Mouse (Mus musculus) T-cell, adult 2 months (primary cell): ENCODE results near the gene Rabgap1l.
A peak's percentile ranks its signal among the peaks of the same experiment; 100 is the strongest.

Source experiments
- DNase-seq: peaks from one replicate; pipeline ENCODE4 v3.0.0; 2022; ENCODE audit warnings: low spot score

The Rabgap1l gene

DNA sequence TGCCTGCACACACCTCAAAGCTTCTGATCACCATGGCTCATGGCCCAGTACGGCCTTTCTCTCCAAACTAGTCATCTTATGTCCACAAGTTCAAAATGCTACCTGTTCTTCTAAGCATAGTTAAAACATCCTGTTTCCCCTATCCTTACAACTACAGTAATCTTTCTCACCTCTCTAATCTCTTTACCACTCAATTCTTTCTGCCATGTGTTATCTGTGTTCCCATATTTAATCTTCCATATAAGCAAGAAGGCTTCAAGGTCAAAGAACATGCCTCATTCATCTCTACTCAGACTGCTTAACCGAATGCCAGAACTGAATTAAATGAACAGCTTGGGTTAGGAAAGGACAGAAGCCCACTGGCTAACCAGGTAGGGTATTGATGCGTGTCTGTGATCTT lies 5.8 kb downstream of the Rabgap1l start:
- no peak for DNase-seq

DNA sequence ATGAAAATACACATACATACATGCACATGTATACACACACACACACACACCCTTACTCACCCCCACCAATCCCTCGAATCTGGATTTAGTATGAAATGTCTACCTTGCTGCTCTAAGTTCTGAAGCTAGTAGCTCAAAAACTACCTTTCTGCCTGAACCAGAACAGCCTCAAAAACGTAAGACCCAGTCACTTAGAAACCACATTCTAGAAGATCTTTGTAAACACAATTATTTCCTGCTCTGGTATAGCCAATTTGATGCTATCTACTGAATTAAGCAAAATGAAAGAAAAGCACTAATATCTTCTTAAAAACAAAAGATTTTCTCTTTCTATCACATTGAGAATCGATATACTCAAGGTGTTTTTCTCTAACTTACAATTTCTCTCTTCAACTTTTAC lies 6.4 kb downstream of the Rabgap1l start:
- DNase-seq, result no peak

DNA sequence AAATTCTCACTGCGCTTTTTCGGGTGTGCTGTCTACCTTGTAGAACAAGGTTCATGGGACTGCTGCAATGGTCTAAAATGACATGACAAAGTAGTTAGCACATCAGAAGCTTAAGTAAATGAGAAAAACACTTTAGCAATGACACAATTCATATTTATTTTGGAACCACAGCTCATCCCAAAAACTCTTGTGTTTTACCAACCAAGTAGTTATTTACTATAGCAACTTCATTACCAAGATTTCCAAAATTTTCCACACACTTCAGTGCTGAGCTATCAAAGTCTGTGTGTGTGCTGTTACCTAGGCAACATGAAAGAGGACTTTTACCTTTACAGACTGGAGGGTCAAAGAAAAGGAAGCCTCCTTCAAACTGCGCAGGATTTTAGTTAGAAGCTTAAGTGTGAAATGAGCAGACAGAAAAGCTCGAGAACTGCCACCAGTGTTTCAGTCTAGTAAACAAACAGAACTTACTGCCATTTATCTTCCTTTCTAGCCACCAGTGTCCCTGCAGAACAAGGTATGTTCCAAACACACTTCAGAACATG lies 7.3 kb downstream of the Rabgap1l start:
- DNase-seq, result no peak

DNA sequence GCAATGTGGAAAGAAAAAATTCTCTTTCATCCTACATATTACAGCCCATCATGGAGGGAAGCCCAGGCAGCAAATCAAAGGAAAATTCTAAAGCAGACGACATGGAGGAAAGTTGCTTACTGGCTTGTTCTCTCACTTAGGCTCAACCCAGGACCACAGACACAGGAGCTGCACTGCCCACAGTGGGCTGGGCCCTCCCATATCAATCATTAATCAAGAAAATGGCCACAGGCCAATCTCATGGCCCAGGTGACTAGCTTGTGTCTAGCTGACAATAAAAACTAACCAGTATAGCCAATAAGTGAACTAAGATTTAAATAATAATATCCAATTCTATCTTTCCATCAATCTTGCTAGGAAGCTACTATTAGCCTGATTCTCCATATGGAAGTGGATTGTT lies 8.9 kb downstream of the Rabgap1l start:
- no peak for DNase-seq

DNA sequence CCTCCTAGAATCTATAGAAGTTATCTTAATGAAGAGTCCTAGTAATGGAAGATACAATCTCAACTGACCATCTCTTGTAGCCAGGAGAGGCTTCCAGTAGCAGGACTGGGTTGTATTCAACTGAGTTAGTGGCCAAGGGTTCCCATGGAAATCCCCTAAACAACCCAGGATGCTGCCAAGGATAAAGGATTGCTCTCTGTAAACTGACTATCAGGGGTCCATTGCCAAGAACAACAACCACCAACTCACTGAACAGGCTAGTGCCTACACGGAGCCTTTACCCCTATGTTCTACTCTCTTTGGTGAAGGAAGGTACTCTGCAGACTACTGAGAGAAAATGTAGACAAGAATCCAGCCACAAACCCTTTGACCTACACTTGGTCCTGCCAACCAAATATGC lies 18.8 kb downstream of the Rabgap1l start:
- no peak for DNase-seq

DNA sequence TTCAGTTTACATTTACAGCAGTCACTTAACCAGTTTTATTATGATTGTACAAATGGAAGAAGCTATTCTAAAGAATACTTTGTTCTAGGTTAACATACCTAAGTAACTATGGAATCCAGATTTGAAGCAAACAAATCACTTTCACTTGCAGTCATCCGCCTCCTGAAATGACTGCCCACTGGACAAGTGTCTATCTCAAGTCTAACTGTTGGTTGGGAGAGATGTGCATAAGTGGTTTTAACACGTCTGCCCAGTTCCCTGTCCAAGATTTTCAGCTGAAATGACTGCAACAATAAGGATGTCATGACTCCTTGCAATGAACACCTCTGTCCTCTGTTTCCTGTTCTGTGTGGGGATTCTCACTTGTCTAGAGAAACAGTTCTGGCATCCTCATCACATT lies 27.4 kb downstream of the Rabgap1l start:
- DNase-seq, result no peak

DNA sequence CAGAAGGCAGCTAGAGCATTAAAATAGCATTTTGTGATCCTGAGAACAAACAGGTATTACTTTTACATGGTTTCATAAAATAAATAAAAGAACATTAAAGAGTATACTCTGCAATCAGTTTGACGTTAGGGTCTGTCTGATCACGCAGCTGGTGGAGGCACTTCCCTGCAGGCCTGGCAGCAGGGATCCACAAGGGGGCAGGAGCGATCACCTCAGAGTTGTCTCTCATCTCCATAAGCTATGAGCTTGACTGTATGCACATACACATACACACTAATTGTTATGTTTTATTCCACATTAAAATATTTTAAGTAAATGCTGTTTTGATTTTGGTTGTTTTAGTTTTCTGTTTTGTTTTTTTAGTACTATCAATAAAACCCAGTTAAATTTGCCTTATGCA lies 34.8 kb downstream of the Rabgap1l start:
- DNase-seq, result peak; percentile 66

DNA sequence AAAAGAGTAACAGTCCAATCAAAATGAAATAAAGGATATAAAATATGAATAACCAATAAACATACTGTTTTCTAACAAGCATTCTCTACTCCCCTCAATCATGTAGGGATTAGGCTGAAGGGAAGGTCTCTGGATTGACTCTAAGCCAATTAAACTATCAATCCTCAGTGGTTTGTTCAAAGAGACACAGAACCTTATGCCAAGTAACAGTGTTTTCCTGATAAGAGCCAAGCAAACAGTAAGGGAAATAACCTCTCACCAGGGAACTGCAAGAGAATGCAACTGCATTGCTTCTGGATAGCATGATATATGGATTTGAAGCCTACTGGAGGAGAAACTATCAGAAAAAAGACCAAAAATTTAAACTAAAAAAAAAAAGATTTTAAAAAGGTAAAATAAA lies 37.7 kb downstream of the Rabgap1l start:
- no peak for DNase-seq

DNA sequence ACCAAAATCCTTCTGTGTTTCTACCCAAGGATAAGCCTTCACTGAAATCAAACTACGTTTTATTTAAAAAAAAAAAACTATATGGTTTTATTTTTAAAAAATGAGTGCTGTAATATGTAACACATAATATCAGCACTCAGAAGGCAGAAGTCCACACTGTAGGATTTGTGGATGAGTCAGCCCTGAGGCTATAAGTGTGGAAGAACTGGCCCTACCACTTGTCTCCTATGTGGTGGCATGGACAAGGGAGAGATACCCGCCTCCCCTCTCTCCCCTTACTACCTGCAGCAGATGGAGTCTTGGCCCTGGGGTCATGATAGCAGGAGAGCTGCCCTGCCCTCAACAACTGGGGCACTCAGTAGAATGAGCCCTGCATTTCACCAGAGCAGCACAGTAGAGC lies 42.4 kb downstream of the Rabgap1l start:
- no peak for DNase-seq

DNA sequence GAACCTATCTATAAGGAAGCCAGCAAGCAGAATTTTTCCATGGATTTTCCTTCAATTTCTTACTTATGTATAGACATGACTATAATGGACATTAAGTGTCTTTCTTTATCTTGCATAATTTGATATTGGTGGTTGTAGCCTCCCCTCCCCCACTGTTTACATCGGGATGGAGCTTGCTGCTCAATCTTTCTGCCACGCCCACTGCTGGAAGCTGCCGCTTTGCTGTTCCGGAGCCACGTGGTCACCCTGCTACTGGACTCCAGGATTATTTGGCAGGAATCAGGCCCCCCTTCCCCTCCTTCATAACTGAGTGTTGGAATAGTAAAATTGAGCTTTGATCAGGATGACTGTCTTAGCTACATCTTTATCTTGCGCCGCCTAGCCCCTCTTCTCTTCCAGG lies 46.2 kb downstream of the Rabgap1l start:
- no peak for DNase-seq

DNA sequence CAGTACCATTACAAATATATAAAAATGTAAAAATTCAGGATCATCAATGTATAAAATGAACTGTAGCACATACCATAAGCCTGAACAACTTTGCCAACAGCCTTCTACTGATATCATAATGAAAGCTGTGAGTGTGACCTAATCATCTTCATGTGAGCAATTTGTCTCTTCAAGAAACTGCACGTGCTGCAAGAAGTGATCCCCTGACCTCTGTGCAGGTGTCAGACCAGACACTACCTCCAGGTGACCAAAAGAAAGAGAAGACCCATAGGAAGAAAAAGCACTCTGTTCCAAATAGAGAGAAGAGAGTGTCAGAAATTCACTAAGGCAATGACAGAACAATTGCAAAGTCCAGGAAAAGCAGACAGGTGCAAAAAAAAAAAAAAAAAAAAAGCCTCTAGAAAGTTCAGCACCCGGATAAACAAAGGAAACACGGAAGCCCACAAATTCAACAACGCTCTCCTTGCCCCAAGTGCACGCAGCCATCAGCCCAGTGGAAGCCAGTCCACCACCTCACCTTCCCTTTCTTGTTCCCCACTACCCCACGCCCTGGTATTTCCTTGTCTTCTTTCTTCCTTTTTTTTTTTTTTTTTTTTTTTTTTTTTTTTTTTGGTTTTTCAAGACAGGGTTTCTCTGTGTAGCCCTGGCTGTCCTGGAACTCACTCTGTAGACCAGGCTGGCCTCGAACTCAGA lies 47.6 kb downstream of the Rabgap1l start:
- DNase-seq, result no peak

DNA sequence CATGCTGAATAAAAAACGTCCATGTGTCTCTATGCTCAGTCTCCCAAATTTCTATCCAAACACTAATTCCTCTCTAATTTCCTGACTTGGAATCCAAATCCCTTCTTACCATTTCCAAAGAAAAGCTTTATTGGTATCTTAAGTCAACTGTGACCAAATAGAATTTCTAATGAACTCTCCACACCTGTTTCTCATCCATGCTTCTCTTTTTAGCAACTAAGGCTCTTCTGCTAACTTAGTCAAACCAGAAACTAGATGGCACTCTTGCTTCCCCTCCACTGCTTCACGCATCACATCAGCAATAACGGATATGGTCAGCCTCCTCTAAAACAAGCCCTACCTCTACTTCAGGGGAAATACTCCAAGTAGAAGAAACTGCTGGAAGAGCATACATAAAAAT lies 49.0 kb downstream of the Rabgap1l start:
- no peak for DNase-seq

DNA sequence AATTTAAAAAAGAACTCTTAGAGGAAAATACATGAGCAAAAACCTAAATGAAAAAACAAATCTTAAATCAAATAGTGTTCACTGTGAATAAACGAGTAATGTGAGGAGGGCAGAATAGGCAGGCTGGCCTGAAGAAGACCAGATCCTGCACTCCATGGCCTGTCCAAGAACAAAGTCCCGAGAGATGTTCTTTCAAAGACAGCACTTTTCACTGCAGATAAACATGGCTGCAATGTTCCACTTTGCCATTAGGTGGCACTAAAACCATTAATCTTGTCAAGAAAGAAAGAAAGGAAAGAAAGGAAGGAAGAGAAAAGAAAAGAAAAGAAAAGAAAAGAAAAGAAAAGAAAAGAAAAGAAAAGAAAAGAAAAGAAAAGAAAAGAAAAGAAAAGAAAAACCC lies 49.8 kb downstream of the Rabgap1l start:
- peak; percentile 26 for DNase-seq

DNA sequence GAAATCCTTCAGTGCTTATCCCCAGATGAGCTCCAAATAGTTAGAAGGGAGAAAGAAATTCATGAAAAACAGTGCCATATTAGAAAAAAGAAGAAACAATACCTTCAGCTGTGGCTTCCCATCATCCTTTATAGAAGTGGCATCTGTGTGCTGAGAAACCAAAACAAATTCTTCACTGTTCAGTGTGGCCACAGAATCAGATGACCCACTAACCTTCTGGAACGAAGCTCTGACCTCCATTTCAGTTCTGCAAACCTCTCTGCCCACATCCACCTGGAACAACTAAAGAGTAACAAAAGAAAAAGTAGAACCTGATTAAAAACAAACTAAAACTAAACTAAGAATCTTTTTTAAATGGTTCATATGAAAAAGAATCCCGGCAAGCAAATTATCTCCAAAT lies 52.4 kb downstream of the Rabgap1l start:
- no peak for DNase-seq

DNA sequence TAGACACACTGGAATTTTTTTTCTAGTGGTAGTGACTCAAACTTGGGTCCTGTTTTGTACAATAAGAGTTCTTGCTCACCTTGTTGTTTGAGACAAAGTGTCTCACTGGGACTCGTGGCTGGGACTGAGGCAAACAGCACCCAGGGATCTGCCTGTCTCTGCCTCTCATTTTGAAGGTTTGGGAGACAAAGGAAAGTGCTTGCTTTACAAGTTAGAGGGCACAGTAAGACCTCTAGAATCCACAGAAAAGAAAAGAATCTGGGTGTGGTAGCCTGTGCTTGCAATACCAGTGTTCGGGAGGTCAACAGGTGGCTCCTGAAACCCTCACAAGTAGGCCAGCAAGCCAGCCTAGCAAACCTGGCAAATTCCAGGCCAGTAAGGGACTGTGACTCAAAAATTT lies 58.3 kb downstream of the Rabgap1l start:
- DNase-seq, result no peak

DNA sequence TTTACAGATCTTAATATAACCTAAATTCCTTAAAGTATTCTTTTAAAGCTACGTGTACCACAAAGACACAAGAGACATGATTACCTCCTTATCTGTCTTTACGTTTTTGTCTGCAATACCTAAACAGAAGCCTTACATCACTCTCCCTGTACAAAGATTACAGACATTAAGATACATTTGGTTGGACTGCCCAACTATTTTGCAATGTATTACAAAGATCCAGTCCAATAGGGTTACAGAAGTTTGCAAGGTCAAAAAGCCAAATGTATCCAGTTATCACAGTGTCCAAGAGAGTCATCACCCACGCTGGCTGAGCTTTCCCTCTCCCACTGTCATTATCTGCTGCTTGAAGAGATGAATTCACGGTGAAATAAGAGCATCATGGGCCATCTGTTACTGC lies 63.1 kb downstream of the Rabgap1l start:
- DNase-seq, result no peak

DNA sequence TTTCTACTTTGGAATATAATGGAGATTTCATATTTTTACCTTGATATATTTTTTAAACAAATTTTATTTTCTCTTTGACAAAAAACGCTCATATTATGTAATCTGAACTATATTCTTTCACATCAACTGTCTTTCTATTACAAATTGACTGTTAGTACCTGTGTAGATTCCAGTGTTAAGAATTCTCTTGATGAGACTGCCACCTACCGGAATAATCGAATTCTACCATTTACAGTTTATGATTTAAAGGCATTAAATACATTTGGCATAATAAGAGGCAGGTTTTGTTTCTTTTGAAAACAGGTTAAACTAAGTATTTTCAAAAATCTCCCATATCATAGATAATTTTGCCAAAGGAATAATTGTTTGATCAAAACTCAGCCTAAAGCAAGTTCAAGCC lies 75.3 kb downstream of the Rabgap1l start:
- peak; percentile 5 for DNase-seq

DNA sequence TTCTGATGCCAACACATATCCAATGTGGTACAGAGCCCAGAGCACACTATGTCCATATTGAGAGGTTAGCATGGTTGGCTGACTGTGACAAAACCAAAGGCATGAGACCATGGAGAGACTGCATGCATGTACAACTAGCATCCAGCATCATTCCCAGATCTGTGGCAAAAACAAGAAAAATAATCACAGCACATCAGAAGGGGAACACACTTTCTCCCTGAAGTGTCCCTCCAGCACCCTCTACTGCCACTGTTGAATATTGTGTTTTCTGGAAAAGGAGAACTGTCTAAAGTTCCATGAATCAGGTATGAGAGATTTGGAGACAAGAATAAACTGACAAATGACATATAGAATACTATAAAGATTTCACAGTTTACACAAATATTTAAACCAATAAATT lies 78.3 kb downstream of the Rabgap1l start:
- no peak for DNase-seq

DNA sequence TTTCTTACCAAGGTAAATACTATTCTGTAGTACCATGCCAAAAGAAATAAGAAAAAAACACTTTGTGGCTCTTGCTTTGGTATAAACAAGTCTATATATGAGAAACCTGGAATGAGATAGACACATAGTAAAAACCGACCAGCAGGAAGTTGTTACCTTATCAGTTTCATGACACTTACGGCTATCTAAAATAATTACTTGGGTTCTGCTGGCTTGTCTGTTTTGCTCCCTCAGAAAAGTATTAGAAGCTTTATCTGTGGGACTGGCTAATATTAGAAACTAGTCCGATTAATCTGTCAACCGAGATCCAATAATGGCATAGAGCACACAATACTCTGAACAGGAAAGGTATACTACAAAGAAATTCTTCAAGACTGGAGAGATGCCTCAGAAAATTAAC lies 79.1 kb downstream of the Rabgap1l start:
- no peak for DNase-seq

DNA sequence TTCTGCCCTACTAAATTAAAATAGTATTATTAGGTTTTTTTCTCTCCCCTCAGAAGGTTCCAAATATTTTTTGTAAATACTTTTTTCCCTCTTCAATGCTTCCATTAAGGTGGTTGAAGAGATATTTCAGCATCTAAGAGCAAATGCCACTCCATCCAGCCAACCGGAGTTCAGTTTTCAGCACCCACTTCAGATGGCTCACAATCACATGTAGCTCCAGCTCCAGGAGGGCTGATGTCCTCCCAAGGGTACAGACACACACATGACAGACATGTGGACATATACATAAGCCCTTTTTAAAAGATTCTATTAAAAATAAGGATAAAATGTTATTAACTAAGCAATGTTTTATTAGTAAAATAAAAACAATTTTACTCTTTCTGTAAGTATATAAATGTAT lies 79.6 kb downstream of the Rabgap1l start:
- DNase-seq, result no peak

DNA sequence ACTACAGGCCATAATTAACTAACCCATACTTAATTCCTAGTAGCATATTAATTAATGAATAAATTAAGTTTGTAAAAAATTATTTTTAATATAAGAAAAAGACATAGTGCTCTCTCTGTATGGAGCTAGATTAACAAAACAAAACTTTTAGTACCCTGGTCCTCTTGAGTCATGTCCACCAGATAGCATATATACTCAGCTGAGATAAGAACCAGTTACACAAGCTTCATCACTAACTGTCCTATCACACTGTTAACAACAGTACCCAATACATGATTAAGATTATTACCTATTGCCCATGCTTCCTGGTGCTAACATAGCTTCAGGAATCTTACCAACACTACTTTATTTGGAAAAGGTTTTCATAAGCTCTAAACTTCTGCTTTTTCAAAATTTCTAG lies 82.5 kb downstream of the Rabgap1l start:
- no peak for DNase-seq

DNA sequence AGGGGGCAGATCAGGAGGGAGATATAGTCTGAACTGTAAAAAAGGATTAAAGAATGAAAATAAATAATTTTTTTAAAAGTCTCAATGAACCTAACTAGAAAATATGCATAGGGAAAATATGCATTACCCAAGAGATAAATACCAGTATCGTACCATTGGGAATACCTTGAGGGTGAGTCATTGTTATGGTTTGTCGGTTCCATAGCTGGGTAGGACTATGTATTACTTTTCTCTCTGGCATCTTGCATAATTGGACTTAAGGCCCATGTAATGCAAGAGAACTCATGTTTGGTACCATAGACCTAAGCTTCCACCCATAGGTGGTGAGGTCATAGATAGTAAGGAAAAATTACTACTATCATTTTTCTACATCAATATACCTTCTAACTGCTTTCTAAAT lies 88.4 kb downstream of the Rabgap1l start:
- DNase-seq, result no peak

DNA sequence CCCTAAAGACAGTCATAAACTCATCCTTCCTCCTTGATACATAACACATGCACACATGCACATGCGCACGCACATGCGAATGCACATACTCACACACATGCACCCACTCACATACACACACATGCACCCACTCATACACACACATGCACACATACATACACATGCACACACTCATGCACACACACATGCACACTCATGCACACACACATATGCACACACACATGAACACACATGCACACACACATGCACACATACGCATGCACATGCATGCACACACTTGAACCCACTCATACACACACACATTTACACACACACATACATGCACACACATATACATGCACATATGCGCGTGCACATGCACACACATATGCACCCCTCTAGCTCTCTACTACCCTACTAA lies 89.2 kb downstream of the Rabgap1l start:
- no peak for DNase-seq

DNA sequence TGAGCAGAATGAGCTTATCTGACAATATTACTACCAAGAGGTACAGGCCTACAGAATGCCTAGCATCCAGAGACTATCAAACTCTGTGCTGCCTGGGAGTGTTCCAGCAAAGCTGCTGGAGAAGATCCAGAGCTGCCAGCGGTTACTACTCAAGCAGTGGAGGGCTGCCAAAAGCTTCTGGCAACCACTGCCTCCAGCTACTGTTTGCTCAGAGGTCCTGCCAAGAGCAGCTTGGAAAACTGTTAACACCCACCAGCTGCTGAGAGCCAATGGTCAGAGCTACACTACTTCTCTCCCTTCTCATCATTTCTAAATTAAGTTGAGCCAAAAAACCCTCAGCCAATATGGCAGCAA lies 99.9 kb downstream of the Rabgap1l start:
- DNase-seq, result no peak
